Mouse (Mus musculus) lung, postnatal 14 days (tissue): ENCODE measurements at regions not wholly inside any gene's neighbourhood (a gene's known extent, or its start where the extent isn't known, plus 50 kb on each side); places are given as distances from the start of the nearest gene placed in this dataset.

ENCODE experiments used
- DNase-seq: peaks from one replicate; pipeline ENCODE4 v3.0.0; 2021

DNA sequence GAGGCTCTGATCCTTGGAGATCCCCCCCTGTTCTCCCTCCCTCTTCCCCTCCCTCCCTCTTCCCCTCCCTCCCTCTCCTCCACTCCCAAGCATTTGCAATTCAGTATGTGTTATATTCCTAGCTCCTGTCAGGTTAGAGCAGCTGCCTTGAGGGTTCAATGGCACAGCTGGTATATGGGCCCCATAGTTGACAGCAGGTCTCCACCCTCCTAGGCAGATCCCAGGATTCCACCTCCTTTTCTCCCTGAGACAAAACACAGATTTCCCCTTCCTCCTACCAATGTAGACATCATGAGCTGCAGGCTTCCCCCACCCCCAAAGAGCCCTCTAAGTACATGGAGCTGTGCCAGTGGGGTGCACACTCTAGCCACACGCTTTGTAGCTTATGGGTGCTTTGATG is 137.8 kb downstream of the Unc5cl start:
- no peak for DNase-seq

DNA sequence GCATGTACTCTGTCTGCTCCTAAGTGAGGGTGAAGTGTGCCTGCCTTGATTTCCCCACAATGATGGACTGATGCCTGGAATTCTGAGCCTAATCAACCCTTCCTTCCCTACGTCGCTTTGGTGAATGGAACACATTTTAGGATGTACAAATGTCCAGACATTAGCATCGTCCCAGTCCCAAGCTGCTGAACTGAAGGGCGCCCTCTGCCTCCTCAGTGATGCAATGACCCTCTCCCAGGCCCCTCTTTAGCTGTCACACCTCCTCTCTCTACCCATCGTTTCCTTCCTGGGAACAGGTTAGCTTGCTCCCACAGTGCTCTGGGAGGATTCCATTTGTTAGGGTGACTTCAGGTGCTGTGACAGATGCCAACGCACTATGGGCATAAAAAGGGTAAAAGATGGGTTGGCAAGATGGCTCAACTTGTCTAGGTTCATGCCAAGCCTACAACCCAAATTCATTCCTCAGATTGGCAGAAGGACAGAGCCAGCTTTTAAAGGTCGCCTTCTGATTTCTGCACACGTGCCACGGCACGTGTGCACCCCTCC is 140.8 kb downstream of the Unc5cl start:
- no peak for DNase-seq

GRCm38 (mm10) chr17:48596406-48596805 is 141.7 kb downstream of the Unc5cl start:
- DNase-seq = peak; percentile 22

DNA sequence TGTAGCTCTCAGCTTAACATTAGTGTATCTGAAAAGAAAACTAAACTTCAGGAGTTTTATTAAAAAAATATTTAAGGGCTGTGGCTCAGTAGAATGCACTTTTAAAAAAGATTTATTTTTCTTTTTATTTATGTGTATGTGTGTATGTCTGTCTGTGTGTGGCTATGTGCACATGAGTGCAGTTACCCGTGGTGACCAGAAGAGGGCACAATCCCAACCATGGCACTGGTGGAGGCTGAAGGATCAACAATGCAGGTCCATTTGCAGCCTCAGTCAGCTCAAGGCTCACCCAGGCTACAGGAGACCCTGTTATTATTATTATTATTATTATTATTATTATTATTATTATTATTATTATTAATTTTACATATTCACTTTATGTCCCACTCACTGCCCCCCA is 142.6 kb downstream of the Unc5cl start:
- DNase-seq = no peak

DNA sequence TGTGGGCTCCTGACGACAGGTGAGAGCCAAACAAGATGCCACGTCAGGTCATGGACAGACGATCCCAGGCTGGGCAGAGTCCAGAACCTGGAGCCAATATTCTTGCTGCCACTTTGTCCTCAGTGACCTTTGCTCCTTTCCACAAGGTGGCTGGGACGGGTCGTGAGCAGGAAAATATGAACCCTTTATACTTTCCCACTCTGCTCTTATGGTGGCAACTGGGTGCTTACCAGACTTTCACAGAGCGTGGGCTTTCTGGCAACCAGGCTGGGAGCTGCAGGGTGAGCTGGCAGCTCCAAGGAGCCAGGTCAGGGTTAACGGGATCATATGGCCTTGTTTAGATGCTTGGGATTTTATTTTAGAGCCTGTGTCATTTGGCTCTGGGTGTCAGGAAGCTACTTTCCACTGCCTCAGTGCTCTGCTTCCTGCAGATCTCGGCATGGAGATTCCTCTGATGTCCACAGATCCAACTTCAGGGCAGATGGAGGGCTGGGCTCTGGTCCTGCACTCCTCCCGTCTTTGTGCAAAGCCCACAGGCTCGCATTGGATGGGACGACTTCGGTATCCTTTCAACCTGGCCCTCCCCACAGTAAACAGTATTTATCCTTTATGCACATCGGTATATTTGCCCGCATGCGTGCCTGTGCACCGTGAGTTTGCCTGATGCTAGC is 143.9 kb downstream of the Unc5cl start:
- DNase-seq = no peak

DNA sequence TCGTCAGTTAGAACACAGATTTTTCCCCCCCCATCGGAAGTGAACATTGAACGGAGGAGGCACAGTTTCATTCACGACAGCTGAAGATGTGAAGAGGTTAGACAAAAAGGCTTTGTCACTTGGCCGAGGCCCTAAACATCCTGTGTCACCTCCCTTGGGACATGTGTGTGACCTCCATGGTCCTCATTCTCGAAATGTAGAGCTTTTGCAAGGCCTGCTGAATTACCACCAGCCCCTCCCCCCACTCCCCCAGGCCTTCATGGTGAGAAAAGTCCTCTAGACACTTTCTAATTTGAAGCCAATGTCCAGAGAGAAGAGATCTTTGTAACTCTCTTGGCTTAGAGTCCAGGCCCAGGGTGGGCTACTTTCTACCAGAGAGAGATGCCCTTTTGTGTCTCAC is 145.5 kb downstream of the Unc5cl start:
- DNase-seq = no peak

- DNase-seq = peak; percentile 66
Observed at GRCm38 (mm10) chr17:48602554-48602953, 147.9 kb downstream of the Unc5cl start.

DNA sequence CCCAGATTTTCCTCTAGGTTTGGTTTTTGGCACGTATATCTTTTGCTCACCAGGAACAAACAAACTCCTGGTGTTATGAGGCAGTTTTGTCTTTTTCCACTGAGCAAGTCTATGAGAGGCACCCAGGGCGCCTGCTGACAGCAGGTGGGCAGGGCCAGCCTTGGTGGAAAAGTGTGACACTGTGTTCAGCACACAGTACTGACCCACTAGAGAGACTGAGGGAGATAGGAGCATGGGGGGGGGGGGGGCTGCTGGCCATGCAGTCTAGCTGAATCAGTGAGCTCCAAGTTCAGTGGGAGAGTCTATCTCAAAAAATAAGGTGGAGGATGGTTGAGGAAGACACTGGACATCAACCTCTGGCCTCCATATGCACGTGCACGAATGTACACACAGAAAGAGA is 152.1 kb downstream of the Unc5cl start:
- DNase-seq = no peak

DNA sequence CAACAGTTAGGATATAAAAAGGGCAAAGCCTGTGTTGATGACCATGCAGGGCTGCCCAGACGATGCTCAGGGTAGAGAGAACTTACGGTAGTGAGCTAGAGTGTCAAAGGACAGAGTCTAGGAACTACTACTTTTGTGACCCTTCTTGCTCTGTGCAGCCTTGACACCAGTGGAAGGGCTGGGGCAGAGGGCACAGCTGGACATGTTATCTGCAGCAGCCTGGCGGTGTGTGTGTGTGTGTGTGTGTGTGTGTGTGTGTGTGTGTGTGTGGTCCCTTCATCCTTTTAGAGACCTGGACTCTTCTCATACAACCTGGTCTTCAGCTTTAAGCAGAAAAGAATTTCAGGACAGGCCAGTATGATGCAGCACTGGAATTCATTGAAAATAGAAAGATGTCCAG is 153.6 kb downstream of the Unc5cl start:
- DNase-seq = no peak

- DNase-seq = no peak
Observed at GRCm38 (mm10) chr17:48610107-48610506, 155.4 kb downstream of the Unc5cl start.

DNA sequence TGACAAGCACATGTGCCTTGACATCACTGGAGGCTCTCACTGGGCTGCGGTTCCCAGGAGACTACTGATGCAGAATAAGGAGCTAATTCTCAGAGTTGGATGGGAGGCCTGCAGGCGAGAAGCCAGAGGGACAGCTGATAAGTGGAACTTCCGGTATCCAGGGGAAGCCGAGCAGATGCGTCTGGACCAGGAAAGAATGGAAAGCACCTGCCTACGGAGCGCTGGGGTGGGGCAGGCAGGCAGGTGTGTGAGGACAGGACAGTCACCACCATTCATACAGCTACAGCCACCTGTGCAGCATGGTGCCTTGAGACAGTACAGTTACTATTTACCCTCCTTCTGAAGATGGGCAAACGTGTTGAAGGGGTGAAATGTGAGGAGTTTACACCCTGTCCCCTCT is 156.1 kb downstream of the Unc5cl start:
- DNase-seq = no peak

- DNase-seq = no peak
Observed at GRCm38 (mm10) chr17:48613491-48613890, 158.8 kb downstream of the Unc5cl start.

DNA sequence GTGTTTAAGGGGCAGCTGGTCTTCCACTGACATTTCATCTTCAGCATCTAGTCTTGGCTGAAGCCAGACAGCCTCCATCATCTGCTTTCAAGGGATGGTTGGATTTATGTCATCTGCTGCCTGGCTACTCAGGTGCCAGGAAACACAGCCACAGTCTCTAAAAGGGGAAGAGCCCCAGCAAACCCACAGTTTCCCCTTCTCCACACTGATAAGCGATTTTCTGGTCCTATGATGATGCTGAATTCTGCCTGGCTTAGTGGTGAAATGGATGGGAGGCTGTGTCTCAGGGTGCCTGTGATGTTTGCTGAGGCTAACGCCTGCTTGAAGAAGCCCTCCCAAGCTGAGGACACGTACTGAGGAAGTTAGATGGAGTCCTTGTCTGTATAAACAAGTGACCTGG is 160.5 kb downstream of the Unc5cl start:
- DNase-seq = no peak

DNA sequence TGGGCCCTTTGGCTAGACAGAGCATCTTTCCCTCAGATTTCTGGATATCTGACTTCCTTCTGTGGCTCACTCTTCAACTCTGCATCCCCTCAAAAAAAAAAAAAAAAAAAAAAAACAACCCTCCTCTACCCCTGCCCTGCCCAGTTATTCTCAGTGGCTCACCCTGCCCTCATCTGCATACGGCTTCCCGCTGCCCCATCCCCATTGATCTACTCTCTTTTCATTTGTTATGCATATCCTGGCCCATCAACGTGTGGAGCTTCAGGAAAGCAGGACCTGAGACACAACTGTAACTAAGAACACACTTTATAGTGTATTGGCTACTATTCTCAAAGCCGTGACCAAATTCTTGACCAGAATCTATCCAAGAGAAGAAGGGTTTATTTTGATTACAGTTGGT is 161.5 kb downstream of the Unc5cl start:
- no peak for DNase-seq

DNA sequence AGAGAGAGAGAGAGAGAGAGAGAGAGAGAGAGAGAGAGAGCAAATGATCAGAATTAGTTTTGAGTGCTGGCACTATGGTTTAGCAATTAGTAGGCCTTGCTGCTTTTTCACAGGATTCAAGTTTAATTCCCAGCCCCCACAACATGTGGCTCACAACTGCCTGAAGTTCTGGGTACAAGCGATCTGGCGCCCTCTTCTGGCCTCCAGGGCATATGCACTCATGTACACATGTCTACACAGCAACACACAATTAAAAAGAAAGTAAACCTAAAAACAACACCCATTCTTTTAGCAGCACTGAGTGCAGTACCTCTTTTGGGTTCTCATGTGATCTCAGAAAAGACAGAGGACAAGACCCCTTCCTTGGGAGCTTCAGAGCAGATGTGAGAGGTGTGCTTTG is 166.2 kb downstream of the Unc5cl start:
- DNase-seq = no peak

- DNase-seq = no peak
Observed at GRCm38 (mm10) chr17:48621676-48622075, 167.0 kb downstream of the Unc5cl start.

- DNase-seq = no peak
Observed at GRCm38 (mm10) chr17:48624937-48625336, 170.2 kb downstream of the Unc5cl start.

DNA sequence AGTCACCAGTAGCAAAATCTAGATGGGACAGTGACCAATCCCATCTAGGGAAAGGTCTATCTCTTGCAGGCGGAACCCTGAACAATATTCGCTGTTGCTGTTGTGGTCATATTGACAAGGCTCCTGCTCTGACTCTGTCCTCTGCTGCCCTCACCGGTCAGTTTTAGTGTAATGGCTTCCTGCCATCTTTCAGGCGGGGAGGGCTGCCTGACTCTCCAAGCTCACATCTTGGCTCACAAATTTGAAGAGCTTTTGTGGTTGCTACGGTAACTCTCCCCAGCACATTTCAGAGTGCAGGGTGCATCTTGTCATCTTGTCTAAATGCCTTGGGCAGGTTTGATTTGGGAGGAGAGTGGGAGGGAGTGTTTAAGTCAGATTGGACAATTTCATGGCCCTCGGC is 171.3 kb downstream of the Unc5cl start:
- no peak for DNase-seq

- no peak for DNase-seq
Observed at GRCm38 (mm10) chr17:48639611-48640010, 184.9 kb downstream of the Unc5cl start.

- DNase-seq = no peak
Observed at GRCm38 (mm10) chr17:48643533-48644019, 188.9 kb downstream of the Unc5cl start.

DNA sequence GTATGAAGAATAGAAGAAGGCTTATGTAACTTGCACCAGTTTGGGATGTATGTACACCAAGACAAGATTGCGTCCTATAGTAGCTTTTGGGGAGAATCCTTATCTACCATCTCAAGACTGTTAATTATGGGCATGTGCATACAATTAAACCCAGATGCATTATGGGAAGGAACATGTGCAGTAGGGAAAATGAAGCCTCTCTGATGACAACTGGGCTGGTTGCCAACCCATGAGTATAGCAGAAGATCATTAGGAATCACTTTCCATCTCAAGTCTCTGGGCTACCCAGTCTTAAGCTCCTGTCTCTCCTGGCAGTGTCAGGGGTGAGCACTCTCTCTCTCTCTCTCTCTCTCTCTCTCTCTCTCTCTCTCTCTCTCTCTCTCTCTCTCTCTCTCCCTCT is 190.4 kb downstream of the Unc5cl start:
- no peak for DNase-seq

DNA sequence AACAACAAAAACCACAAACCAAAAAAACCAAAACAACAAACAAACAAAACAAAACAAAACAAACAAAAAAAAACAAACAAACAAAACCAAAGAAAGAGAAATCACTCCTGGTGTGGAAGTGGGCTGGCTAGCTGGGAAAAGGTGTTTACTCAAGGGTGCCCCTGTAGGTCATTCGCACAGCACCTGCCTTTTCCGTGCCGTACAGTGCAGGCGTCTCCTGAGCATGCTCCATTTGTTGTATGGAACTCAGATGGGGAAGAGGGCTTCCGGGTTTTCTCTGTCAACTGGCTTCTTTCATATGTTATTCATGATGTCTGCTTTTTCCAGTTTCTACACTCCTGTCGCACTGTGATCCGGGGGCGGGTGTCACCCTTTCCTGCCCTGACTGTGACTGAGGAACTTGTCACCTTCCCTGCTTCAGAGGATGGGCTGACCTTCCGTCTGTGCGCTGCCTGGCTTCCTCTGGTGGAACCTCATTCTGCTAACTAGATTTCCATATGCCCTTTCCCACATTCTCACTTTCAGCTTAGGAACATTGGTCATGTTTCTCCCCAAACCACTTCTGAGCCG is 192.0 kb downstream of the Unc5cl start:
- DNase-seq = no peak

DNA sequence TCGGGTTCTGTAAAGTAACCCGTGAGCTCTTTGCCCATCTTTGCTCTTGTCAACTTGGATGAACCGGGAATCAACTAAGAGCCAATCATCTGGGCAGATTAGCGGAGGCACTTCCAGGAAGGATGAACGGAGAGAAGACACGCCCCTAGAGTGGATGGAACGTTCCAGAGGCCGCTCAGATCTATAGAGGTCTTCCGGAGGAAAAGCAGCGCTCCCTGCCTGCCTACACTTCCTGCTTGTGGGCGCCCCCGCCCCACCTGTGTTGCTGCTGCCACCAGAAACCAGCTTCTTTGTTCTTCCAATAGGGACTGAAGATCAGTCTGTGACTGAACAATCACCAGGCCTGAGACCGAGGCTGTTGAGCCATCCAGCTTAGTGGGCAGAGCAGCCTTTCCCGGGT is 192.7 kb downstream of the Unc5cl start:
- DNase-seq = no peak

DNA sequence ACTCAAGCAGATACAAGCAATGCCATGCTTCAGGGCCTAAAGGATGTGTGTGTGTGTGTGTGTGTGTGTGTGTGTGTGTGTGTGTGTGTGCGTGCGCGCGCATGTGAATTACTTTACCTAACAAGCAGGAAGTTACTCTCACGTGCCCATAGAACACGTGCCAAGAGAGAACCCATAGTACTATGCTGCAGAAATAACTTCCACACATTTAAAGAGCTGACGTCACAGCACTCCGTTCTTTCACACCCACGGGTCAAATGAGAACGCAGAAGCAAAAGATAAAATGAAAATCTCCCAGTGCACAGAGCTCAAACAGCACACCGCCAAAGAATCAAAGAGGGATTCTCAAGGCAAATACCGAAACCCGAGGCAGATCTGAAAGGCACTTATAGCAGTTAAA is 195.9 kb downstream of the Unc5cl start:
- DNase-seq = no peak

DNA sequence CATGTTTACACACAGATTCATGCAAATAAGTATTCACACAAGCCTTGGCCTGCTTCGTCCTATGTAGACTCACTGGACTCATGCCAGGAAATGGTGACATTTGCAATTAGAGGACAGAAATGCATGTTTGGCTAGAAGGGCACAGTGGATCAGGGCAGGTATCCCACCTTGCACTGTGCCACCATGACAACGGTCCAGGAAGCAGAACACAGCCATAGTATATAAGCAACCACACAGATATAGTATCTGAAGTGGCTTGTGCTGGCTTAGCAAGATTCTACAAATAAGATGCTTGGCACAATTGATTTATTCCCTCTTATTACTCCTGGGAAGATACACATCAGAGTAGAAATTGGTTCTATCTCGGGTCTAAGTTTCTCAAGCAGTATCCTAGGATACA is 218.0 kb downstream of the Unc5cl start:
- no peak for DNase-seq
